Mouse (Mus musculus) liver, postnatal 0 days (tissue): ENCODE measurements around the gene Krt23.

ENCODE experiments used
- CTCF ChIP-seq: sonication (generic); IDR thresholded peaks from 2 replicates; pipeline ENCODE4 v1.5.1; 2016; ENCODE audit warnings: antibody characterized with exemption, low read depth
- EP300 ChIP-seq: IDR thresholded peaks from 2 replicates; pipeline ENCODE4 v1.6.1; 2016; ENCODE audit warnings: antibody characterized with exemption, low read depth, mild to moderate bottlenecking

- no peak for TF ChIP-seq CTCF
- no peak for TF ChIP-seq EP300
These were observed 56.3 kb downstream of the Krt23 start for GRCm38 (mm10) chr11:99436625-99437024.
